Mouse (Mus musculus): Measurements from ENCODE around the gene Cd180. TPM values are rescaled to one million over a fixed set of nuclear protein-coding genes. Genes with fewer than 3 reads are reported as not detected.

Cd180 gene
- polyA plus RNA-seq, 1 experiment from 2014 or later = 0.70 TPM

DNA sequence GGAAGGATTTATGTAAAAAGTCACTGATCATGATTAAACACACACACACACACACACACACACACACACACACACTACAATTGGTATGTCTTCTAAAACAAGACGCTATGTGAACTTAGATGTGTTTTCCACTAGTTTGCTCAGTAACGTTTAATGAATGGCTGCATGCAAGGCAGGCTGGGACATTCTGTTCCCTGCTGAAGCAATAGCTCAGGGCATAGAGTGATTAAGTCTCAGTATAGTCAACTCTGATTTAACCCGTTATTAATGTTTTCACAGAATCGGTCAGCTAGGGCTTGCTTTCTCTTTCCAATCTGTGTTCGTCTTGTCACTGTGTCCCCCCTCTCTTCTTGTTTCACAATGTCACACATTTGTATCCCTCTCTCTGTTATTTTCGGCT lies 82.1 kb downstream of the Cd180 start:
- Histone ChIP-seq H3K4me1 (ENCODE audit: control insufficient read depth, insufficient read depth, low read length) (peaks cover 5% of the 10 kb centered on the region; the same call in 1 of the 2 replicates), H3K9me3 (ENCODE audit: control insufficient read depth, low read length) (no peaks in the 10 kb centered on the region), H3K27ac (ENCODE audit: low read depth, low read length) (no peak overlapping the region), H3K4me2 (ENCODE audit: low read depth) (no peak overlapping the region), H3K4me3 (ENCODE audit: low read depth, low read length) (no peak overlapping the region), H3K36me3 (ENCODE audit: control insufficient read depth, insufficient read depth, low read length) (no peaks in the 10 kb centered on the region), H3K27me3 (ENCODE audit: control insufficient read depth, insufficient read depth, low read length) (no peaks in the 10 kb centered on the region), H3K9ac (ENCODE audit: low read length) (no peak overlapping the region)
- 82% methylated on average over 6 of the region's 6 CpGs for WGBS
- ATAC-seq (ENCODE audit: insufficient read depth, low FRiP score, low TSS enrichment) (no peak), DNase-seq (ENCODE audit: low spot score) (no peak)

DNA sequence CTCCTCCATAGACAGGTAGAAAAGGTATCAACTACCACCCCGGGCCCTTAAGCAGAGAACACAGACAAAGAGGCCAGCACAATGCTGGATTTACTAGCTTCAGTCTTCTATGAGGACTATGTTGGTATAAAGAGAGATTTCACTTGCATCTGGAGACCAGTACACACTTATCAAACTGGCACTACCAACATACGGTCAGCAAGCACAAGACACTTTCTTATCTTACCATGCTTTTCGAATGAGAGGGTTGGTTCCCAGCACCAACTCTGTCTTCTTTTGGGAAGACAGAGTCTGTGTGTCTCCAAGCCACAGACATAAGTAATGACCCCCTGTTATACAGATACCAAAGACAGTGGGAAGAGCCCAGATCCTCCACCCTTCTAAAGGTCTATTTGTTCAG lies 85.5 kb downstream of the Cd180 start:
- H3K4me3 ChIP-seq (ENCODE audit: low read depth, low read length) = no peak overlapping the region
- ATAC-seq (ENCODE audit: insufficient read depth, low FRiP score, low TSS enrichment) = no peak
- H3K9me3 ChIP-seq (ENCODE audit: control insufficient read depth, low read length) = no peaks in the 10 kb centered on the region
- H3K27ac ChIP-seq (ENCODE audit: low read depth, low read length) = no peak overlapping the region
- H3K4me2 ChIP-seq (ENCODE audit: low read depth) = no peak overlapping the region
- peaks cover 4% of the 10 kb centered on the region; the same call in 1 of the 2 replicates for H3K4me1 ChIP-seq (ENCODE audit: control insufficient read depth, insufficient read depth, low read length)
- H3K9ac ChIP-seq (ENCODE audit: low read length) = no peak overlapping the region
- H3K36me3 ChIP-seq (ENCODE audit: control insufficient read depth, insufficient read depth, low read length) = no peaks in the 10 kb centered on the region
- WGBS = 89% methylated on average over 3 of the region's 3 CpGs
- no peak for DNase-seq (ENCODE audit: low spot score)
- no peaks in the 10 kb centered on the region for H3K27me3 ChIP-seq (ENCODE audit: control insufficient read depth, insufficient read depth, low read length)

DNA sequence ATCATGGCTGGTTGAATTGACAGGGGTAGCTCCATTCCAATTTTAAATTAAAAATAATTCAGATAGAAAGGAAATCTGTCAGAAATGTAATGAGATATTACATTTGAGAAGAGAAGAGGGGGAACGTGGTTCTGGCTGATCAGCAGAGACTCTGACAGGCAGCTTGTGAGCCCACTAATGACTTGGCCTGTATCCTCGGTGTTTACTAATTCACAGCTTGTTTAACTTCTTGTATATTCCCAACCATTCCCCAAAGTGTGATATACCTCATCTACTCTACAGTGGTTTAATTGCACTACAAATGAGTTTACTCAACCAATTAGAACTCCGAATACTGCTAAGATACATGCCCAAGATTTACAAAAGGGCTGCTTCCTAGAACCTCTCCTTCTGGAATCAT lies 85.9 kb downstream of the Cd180 start:
- H3K36me3 ChIP-seq (ENCODE audit: control insufficient read depth, insufficient read depth, low read length) = no peaks in the 10 kb centered on the region
- no peaks in the 10 kb centered on the region for H3K27me3 ChIP-seq (ENCODE audit: control insufficient read depth, insufficient read depth, low read length)
- peaks cover 4% of the 10 kb centered on the region; the same call in 1 of the 2 replicates for H3K4me1 ChIP-seq (ENCODE audit: control insufficient read depth, insufficient read depth, low read length)
- 91% methylated on average over 3 of the region's 3 CpGs for WGBS
- no peak overlapping the region for H3K9ac ChIP-seq (ENCODE audit: low read length)
- H3K9me3 ChIP-seq (ENCODE audit: control insufficient read depth, low read length) = no peaks in the 10 kb centered on the region
- DNase-seq (ENCODE audit: low spot score) (no peak), ATAC-seq (ENCODE audit: insufficient read depth, low FRiP score, low TSS enrichment) (no peak)
- H3K27ac ChIP-seq (ENCODE audit: low read depth, low read length) = no peak overlapping the region
- no peak overlapping the region for H3K4me2 ChIP-seq (ENCODE audit: low read depth)
- no peak overlapping the region for H3K4me3 ChIP-seq (ENCODE audit: low read depth, low read length)

GRCm38 (mm10) chr13:102783531-102784310 lies 90.4 kb downstream of the Cd180 start:
- ATAC-seq (ENCODE audit: insufficient read depth, low FRiP score, low TSS enrichment) = no peak
- 80% methylated on average over 7 of the region's 7 CpGs for WGBS
- no peak overlapping the region for H3K27ac ChIP-seq (ENCODE audit: low read depth, low read length)
- no peaks in the 10 kb centered on the region for H3K27me3 ChIP-seq (ENCODE audit: control insufficient read depth, insufficient read depth, low read length)
- H3K36me3 ChIP-seq (ENCODE audit: control insufficient read depth, insufficient read depth, low read length) = no peaks in the 10 kb centered on the region
- no peaks in the 10 kb centered on the region for H3K4me1 ChIP-seq (ENCODE audit: control insufficient read depth, insufficient read depth, low read length)
- no peak overlapping the region for H3K4me2 ChIP-seq (ENCODE audit: low read depth)
- H3K9me3 ChIP-seq (ENCODE audit: control insufficient read depth, low read length) = no peaks in the 10 kb centered on the region
- no peak overlapping the region for H3K4me3 ChIP-seq (ENCODE audit: low read depth, low read length)
- no peak for DNase-seq (ENCODE audit: low spot score)
- H3K9ac ChIP-seq (ENCODE audit: low read length) = no peak overlapping the region

DNA sequence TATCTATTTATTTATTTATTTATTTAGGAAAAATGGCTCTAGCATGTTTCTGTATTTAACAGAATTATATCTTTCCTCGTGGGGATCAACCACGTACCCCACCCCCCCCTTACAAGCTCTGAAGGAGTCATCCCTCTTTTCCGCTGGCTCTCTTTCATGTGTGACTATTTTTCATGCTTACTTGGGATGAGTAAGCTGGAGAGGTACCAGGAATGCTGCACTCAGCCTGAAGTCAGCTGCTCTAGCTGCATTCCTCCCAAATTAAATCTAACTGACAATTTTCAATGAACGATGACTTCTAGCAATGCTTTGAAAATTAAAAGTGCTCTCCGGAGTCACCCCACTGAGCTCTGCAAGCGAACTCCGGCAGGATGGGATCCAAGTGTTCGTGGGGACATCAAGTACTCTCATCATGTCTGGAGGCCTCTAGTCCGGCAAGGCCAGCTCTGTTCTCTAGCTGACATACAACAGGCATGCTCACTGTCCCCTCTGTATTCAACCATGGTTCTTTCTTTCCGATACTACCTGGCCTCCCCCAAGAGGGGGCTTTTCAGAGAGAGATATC lies 93.4 kb downstream of the Cd180 start:
- no peaks in the 10 kb centered on the region for H3K27me3 ChIP-seq (ENCODE audit: control insufficient read depth, insufficient read depth, low read length)
- DNase-seq (ENCODE audit: low spot score) = no peak
- H3K4me1 ChIP-seq (ENCODE audit: control insufficient read depth, insufficient read depth, low read length) = no peaks in the 10 kb centered on the region
- no peaks in the 10 kb centered on the region for H3K9me3 ChIP-seq (ENCODE audit: control insufficient read depth, low read length)
- no peak overlapping the region for H3K4me3 ChIP-seq (ENCODE audit: low read depth, low read length)
- no peak overlapping the region for H3K4me2 ChIP-seq (ENCODE audit: low read depth)
- no peak overlapping the region for H3K27ac ChIP-seq (ENCODE audit: low read depth, low read length)
- no peaks in the 10 kb centered on the region for H3K36me3 ChIP-seq (ENCODE audit: control insufficient read depth, insufficient read depth, low read length)
- no peak overlapping the region for H3K9ac ChIP-seq (ENCODE audit: low read length)
- ATAC-seq (ENCODE audit: insufficient read depth, low FRiP score, low TSS enrichment) = no peak
- 90% methylated on average over 10 of the region's 10 CpGs for WGBS
